Mouse (Mus musculus): Measurements from ENCODE around the gene Snx30. TPM values are rescaled to one million over a fixed set of nuclear protein-coding genes. Genes with fewer than 3 reads are reported as not detected.

Gene Snx30
- total RNA-seq, 2 experiments from 2014 or later = 39.2 to 41.7 TPM

GRCm38 (mm10) chr4:59897814-59898520, 92.3 kb downstream of the Snx30 start:
- DNase-seq (ENCODE audit: low spot score in 2 of 2) = no peak

GRCm38 (mm10) chr4:59898521-59898919, 92.9 kb downstream of the Snx30 start:
- DNase-seq (ENCODE audit: low spot score in 2 of 2) = no peak

DNA sequence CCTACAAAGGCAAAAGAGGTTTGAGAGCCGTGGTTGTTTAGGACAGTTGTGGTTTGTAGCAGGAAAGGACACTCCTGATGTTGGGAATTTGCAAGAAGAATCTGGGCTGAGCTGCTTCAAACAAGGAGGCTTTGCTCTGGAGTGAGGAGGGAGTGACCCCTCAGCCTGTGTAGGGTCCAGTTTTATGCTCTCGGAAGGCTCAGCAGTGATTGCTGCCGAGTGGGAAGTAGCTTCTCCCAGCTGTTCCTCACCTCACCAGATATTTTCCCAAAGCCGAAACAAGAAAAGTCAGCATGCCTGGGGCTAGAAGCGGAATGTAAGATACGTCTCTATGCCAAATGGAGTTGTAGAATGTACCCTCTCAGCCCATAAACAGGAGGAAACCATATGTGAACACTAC, 96.2 kb downstream of the Snx30 start:
- no peak for DNase-seq (ENCODE audit: low spot score in 2 of 2)

GRCm38 (mm10) chr4:59902547-59902946, 96.9 kb downstream of the Snx30 start:
- no peak for DNase-seq (ENCODE audit: low spot score in 2 of 2)

DNA sequence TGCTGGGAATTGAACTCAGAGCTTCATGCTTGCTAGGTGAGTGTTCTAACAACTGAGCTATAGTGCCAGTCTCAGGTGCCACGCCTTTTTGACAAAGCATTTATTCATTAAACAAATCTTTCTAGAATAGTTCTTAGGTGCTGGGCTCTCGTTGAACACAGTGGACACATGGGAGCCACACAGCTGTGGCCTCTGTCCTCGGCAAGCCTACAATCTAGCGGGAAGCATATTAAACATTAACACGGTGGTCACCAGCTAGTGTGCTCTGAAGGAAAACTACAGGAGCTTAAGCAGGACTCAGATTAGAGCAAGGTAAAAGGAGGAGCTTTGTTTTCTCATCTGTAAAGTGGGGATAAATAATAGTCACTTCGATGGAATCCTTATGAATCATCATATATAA, 101.5 kb downstream of the Snx30 start:
- DNase-seq (ENCODE audit: low spot score in 2 of 2) = no peak

- DNase-seq (ENCODE audit: low spot score in 2 of 2) = no peak
Measured at GRCm38 (mm10) chr4:59907657-59908230, 102.1 kb downstream of the Snx30 start.

DNA sequence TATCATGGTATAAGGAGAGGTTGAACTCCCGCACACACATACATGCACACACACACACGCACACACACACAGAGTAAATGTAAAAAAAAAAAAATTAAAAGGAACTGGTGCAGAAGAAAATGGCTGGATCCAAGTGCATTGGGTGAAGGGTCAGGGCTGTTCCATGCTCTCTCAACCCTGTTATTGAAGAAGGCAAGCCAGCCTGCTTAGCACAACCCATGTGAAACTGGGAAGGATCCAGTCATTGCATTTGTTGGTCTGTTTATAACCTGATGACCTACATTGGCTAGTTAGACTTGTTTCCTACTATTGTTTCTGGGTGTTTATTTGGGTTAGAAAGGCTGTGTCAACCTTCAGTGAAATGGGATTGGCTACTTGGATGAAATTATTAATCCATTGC, 103.1 kb downstream of the Snx30 start:
- no peak for DNase-seq (ENCODE audit: low spot score in 2 of 2)

GRCm38 (mm10) chr4:59914608-59915403, 109.2 kb downstream of the Snx30 start, which contains the start of gene Slc46a2:
Gene Slc46a2, minus strand, starts transcription at chr4:59915056.
- DNase-seq (ENCODE audit: low spot score in 2 of 2) = no peak

DNA sequence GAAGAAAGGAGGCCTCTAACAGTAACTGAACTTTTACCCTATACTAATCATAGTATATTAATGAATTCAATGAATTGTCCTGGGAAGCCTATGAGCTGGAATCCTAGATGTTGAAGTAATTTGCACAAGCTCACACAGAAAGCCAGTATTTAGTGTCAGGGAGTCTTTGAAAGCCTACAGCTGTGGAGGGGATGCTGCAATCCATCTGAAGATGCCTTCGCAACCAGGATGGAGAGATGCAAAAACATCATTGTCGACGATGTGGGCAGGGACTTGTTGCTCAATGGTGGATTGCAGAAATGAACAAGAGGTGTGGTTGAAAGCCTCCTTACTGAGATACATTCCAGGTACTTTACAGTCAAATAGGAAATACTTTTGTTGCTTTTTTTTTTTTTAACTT, 112.3 kb downstream of the Snx30 start:
- no peak for DNase-seq (ENCODE audit: low spot score in 2 of 2)

GRCm38 (mm10) chr4:59925082-59925481, 119.4 kb downstream of the Snx30 start:
- no peak for DNase-seq (ENCODE audit: low spot score in 2 of 2)

DNA sequence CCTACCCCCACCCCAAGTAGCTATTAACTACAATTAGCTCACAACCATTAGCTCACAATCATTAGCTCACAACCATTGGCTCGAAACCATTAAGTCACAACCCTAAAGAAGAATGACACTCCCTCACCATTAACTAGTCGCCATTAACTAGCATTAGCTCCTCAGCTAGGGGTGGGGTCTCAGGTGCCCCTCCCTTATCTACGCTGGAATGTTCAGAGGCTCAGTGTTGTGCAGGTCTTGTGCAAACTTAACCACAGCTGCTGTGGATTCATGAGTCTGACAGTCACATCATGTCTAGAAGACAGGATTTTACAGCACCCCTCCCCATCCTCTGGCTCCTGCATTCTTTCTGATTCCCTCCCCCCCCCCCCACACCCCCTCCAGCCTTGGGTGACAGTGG, 122.0 kb downstream of the Snx30 start:
- DNase-seq (ENCODE audit: low spot score in 2 of 2) = no peak

- DNase-seq (ENCODE audit: low spot score in 2 of 2) = peak; percentile 70 to 88
Measured at GRCm38 (mm10) chr4:59928347-59928746, 122.7 kb downstream of the Snx30 start.

- peak in 1 of 2 experiments; percentile 28 for DNase-seq (ENCODE audit: low spot score in 2 of 2)
Measured at GRCm38 (mm10) chr4:59932505-59933281, 127.1 kb downstream of the Snx30 start.

- no peak for DNase-seq (ENCODE audit: low spot score in 2 of 2)
Measured at GRCm38 (mm10) chr4:59937543-59937942, 131.9 kb downstream of the Snx30 start.

Other genes with a start within 250 kb of the Snx30 start
- 10 to 100 TPM; 26.2 to 28.6 TPM for gene Hsdl2, start 224.3 kb upstream of the Snx30 start, total RNA-seq (2021)
- 10 to 100 TPM; 11.7 to 14.7 TPM for gene E130308A19Rik, start 179.6 kb upstream of the Snx30 start, total RNA-seq (2021)
- 10 to 100 TPM; 25.0 TPM for gene Inip, start 4.3 kb upstream of the Snx30 start, total RNA-seq (2021)
- not detected for gene Slc46a2, start 109.2 kb downstream of the Snx30 start, total RNA-seq (2021)
- not detected for gene Mup4, start 154.9 kb downstream of the Snx30 start, total RNA-seq (2021)
- not detected for gene Mup6, start 158.5 kb downstream of the Snx30 start, total RNA-seq (2021)